Mouse (Mus musculus) adrenal gland, adult (tissue): ENCODE data around the gene Cmklr1.

ENCODE experiments used
- DNase-seq, 2 experiments: peaks; one replicate each; pipeline ENCODE4 v3.0.0; 2022 to 2023; ENCODE audit warnings: low spot score in 1 of 2; ENCODE audit not compliant: inconsistent age in 2 of 2

Cmklr1 gene

DNA sequence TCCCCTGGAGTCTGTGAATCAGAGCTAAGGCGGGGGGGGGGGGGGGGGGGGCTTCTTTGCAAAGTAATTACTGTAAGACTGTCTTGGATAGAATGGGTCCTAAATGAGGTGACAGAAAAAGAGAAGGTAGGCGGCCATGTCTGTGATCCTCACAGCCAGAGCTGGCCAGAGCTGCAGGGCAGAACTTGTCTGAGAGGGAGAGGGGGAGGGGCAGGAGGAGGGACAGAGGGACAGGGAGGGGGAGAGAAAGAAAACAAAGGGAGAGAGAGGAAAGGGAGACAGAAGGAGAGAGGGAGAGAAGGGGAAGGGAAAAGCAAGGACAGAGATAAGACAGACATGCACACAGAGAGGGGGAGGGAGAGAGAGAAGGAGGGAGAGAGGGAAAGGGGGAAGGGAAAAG is 27.2 kb downstream of the Cmklr1 start:
- DNase-seq = no peak

GRCm38 (mm10) chr5:113620999-113621398 is 29.2 kb downstream of the Cmklr1 start:
- no peak for DNase-seq

DNA sequence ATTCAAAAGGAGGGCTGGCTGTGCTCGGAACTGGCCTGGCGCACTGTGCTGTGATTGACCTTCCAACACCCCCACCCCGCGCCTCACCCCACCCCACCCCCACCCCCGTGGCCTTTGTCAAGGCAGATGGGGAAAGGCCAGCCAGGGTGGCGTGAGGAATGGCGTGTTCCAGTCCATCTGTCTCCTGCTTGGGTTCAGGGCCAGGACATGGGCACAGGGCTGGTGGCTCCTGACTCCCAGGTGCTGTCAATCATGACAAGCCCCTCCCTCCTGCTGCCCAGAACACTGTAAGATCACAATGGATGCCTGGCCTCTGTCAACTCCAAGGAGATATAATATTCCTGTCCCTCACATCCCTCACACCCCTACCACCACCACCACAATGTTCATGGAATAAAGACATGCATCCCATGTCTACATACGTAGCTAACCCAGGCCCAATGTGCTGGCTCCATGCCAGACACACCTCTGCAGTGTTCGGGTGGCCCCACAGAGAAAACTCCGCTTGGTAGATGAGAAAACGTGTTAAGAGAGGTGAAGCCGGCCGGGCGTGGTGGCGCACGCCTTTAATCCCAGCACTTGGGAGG is 30.0 kb downstream of the Cmklr1 start:
- no peak for DNase-seq

DNA sequence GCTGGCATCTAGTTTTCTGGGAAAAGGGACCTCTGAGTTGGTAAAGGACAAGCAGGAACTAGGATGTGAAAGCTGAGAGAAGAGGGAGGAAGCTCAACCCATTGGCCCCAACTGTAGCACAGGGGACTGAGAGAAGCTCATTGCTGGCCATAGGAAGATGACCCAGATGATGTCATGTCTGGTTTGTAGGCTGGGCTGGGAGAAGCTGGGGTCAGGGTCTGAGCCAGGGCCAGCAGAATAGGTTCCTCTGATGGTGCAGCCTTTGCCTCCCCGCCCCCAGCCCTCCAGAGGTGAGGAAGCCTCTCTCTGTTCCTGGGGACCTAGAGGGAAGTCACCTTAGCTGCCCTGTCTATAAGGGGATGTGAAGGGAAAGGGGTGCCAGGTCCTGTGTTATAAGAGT is 31.1 kb downstream of the Cmklr1 start:
- no peak for DNase-seq

- no peak for DNase-seq
Observed at GRCm38 (mm10) chr5:113618716-113619115, 31.5 kb downstream of the Cmklr1 start.

DNA sequence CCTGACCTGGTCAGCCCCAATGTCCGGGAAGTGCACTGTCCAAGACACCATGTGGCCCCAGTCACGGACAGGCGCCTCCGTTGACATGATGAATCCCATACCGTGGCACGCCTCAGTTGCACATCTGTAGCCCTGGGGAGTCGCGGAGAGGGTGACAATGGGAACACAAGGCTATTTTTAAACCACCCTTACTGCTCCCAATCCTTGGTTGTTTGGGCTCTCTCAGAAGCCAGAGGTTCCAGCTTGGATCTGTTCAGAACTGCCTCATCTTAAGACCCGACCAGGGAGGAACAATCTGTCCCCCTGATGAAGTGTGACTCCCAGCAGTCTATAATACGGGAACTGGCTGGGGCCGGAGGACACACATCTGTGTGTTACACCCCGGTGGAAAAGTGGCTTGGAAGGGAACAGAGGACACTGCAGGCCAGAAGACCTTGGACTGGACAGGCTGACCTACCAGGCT is 38.4 kb downstream of the Cmklr1 start:
- DNase-seq = no peak

DNA sequence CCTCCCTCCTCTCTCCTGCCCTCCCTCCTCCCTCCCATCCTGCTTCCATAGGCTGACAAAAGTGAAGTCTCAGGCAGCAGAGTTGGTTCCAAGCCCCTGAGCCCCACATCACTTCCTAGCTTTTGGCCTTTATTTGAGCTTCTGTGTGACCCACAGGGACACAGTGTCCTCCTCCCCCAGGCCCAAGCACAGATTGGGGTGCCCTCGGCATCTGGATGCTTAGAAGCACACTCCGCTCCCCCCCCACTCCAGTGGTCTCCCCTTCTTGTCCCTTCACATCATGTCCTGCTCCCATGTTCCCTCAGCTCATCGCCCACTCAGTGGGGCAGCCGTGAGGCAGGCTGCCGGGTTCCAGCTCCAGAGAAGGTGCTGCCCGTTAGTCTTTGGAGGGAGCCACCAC is 39.1 kb downstream of the Cmklr1 start:
- DNase-seq = no peak

GRCm38 (mm10) chr5:113610490-113610889 is 39.7 kb downstream of the Cmklr1 start:
- no peak for DNase-seq

GRCm38 (mm10) chr5:113609891-113610290 is 40.3 kb downstream of the Cmklr1 start:
- DNase-seq = no peak

DNA sequence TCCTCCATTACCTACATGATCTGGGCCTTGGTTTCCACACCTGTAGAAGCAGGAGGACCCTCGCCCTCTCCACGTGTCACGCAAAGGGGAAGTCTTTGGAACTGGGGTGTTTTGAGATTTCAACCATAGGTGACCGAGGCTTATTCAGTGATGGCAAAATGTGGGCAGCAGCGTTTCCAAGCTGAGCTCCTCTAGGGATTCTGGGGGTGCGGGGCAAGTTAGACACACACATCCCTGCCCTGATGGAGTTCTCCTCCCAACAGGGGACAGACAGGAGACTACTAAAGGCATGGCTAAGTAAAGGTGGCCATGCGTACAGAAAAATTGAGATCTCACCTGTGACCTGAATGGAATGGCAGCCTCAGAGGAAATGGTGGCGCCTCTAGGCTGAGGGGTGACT is 41.7 kb downstream of the Cmklr1 start:
- DNase-seq = no peak

- peak; percentile 18 to 46 for DNase-seq
Observed at GRCm38 (mm10) chr5:113607941-113608431, 42.2 kb downstream of the Cmklr1 start.

DNA sequence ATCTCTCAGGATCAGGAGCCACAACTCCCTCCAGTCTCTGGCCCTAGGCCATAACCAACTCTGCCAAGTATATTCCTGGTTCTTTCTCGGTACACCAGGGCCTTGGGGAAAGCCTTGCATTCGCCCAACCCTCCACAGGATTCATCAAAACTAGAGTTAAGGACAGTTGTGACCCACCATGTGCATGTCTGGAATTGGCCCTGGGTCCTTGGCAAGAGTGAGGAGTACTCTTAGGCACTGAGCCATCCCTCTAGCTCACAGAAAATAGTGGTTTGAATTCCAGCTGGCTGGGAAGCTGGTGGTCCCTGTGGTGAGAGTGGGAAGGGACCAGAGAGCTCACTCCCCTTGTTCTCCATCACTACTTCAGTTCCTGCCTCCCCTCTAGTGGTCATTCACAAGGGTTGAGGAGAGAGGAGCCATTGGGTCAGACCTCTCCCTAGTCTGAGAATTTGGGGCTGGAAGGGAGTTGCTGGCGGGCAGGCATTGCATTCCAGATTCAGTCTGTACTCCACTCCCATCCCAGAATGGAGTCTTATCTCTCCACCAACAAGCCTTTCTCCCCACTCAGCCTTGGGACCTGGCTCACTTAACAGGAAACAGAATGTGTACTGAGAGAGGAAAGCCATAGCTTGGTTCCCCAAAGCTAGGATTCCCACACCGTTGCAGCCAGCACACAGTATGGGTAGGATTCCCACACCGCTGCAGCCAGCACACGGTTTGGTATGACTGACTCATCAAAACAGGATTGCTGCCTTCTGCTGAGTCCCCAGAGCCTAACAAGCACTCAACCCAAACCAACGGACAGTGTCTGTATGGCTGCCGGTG is 43.1 kb downstream of the Cmklr1 start:
- no peak for DNase-seq

- DNase-seq = no peak
Observed at GRCm38 (mm10) chr5:113606121-113606520, 44.1 kb downstream of the Cmklr1 start.

- DNase-seq = no peak
Observed at GRCm38 (mm10) chr5:113604758-113605157, 45.5 kb downstream of the Cmklr1 start.

DNA sequence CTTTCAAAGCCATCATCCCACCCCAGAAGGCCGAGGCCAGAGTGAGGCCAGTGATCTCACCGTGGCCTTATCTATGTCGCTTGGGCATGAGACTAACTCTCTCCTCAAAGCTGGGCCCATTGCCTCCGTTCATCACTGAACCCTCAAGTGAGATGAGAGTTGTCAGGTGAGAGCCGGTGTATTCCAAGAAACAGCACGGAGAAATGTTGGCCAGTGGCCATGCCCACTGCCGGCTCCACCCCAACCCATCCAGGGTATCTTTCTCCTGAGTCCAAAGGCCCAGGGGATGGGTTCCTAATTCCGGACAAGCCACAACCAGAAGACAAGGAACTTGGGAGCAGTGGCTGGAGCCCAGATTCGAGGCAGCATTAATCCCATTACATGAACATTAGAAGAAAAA is 46.8 kb downstream of the Cmklr1 start:
- DNase-seq = no peak

- no peak for DNase-seq
Observed at GRCm38 (mm10) chr5:113600803-113601202, 49.4 kb downstream of the Cmklr1 start.

- DNase-seq = no peak
Observed at GRCm38 (mm10) chr5:113600181-113600580, 50.0 kb downstream of the Cmklr1 start.

- DNase-seq = no peak
Observed at GRCm38 (mm10) chr5:113596780-113597353, 53.4 kb downstream of the Cmklr1 start.

DNA sequence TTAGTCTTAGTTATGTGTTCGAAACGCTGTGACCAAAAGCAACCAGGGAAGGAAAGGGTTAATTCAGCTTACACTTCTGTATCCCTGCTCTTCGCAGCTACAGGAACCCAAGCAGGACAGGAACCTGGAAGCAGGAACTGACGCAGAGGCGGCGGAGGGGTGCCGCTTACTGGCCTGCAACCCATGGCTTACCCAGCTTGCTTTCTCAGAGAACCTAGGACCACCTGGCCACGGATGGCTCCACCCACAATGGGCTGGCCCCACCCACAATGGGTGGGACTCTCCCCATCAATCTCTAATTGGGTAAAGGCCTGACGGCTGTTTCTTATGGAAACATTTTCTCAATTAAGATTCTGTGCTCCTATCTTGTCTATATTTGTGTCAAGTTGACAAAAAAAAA is 54.0 kb downstream of the Cmklr1 start:
- DNase-seq = no peak

DNA sequence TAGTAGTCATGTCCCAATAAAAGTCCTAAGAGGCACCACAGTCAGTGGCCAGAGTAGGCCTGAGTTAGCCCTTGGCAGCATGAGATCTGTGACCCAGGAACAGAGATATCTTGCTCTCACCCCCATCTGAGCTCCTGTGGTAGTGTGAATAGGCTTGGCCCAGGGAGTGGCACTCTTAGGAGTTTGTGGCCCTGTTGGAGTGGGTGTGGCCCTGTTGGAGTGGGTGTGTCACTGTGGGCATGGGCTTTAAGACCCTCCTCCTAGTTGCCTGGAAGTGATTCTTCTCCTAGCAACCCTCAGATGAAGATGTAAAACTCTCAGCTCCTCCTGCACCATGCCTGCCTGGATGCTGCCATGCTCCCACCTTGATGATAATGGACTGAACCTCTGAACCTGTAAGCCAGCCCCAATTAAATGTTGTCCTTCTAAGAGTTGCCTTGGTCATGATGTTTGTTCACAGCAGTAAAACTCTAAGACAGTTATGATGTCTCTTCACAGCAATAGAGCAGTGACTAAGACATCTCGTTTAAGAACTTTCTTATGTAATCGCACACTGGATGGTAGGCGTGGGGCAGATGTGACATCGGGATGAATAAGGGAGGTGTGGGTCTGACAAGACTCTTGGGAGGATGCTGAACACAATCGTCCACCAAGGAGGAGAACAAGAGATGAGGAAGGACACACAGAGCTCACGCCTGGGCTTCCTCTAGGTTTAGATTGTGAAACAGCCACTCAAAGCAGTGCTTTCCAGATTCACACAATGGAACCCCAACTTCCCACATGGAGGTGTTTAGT is 56.1 kb downstream of the Cmklr1 start:
- no peak for DNase-seq

- DNase-seq = peak; percentile 15 to 43
Observed at GRCm38 (mm10) chr5:113591751-113592230, 58.4 kb downstream of the Cmklr1 start.
